14 mouse cellular contexts compared by ENCODE assay signal in genomic region chr17:15823215-15823614, GRCm38 (mm10). TPM values are rescaled to one million over a fixed set of nuclear protein-coding genes. Genes with fewer than 3 reads are reported as not detected.
DNase-seq lines count a peak whose midpoint lies in the region; ATAC-seq and TF ChIP-seq lines count a peak whose summit lies in the region.
"Had no signal": no experiment of that assay in that cellular context is flagged by ENCODE, and none has a peak within 500 bp of the region (broad histone marks: within the 10 kb centered on the region; RNA-seq: fewer than 3 reads in every experiment).

No protein-coding gene starts in this region.

- DNase-seq in kidney, adult 2 months: no peak
- no peak for DNase-seq in forebrain, embryonic 10.5 days (ENCODE audit: extremely low spot score, low spot score)
- DNase-seq in adrenal gland, postnatal 10 days: no peak
- DNase-seq in thymus, postnatal 10 days (ENCODE audit: low spot score in 2 of 2): no peak
- DNase-seq in right cerebral cortex, postnatal 10 days (ENCODE audit: low spot score in 2 of 2): no peak
- DNase-seq: gastrocnemius, postnatal 14 days; kidney, postnatal 14 days; lung, postnatal 10 days; thymus, adult 2 months had no signal

- peaks cover 13% of the 10 kb centered on the region; the same call in 1 of the 2 replicates for H3K36me3 ChIP-seq in kidney, embryonic 16.5 days (ENCODE audit: insufficient read depth, low read length)
- no peaks in the 10 kb centered on the region for H3K36me3 ChIP-seq in kidney, adult 2 months (ENCODE audit: control insufficient read depth, insufficient read depth, low read length)
- peaks cover 28% of the 10 kb centered on the region for H3K36me3 ChIP-seq in forebrain, embryonic 10.5 days (replicated peaks)
- H3K36me3 ChIP-seq in intestine, embryonic 16.5 days (ENCODE audit: control insufficient read depth, insufficient read depth, low read length): no peaks in the 10 kb centered on the region
- H3K36me3 ChIP-seq in neural tube, embryonic 13.5 days: peaks cover 25% of the 10 kb centered on the region

- no peaks in the 10 kb centered on the region for H3K9me3 ChIP-seq in kidney, embryonic 16.5 days (ENCODE audit: low read length)
- no peaks in the 10 kb centered on the region; the same call in 1 of the 2 replicates for H3K9me3 ChIP-seq in forebrain, embryonic 10.5 days
- H3K9me3 ChIP-seq in intestine, embryonic 16.5 days (ENCODE audit: control insufficient read depth, low read length): no peaks in the 10 kb centered on the region
- H3K9me3 ChIP-seq in neural tube, embryonic 13.5 days: no peaks in the 10 kb centered on the region

- H3K27ac ChIP-seq in kidney, embryonic 16.5 days (ENCODE audit: low read length): no peak overlapping the region
- no peak overlapping the region for H3K27ac ChIP-seq in kidney, adult 2 months (ENCODE audit: insufficient read depth, low read depth, low read length)
- H3K27ac ChIP-seq in forebrain, embryonic 10.5 days: no peak overlapping the region
- no peak overlapping the region for H3K27ac ChIP-seq in intestine, embryonic 16.5 days (ENCODE audit: low read length)
- H3K27ac ChIP-seq in neural tube, embryonic 13.5 days (replicated peaks): peak overlapping the region; percentile 97

- no peak for TF ChIP-seq CTCF in kidney, adult 2 months (conservative IDR thresholded peaks at IDR 0.05; ENCODE audit: insufficient read depth, insufficient read length, low read depth, low read length)

- no peak overlapping the region for H3K9ac ChIP-seq in kidney, embryonic 16.5 days (replicated peaks; ENCODE audit: low read length)
- H3K9ac ChIP-seq in intestine, embryonic 16.5 days (ENCODE audit: low read depth, low read length): no peak overlapping the region
- H3K9ac ChIP-seq in neural tube, embryonic 13.5 days: peak overlapping the region; percentile 99

- H3K27me3 ChIP-seq in kidney, embryonic 16.5 days (ENCODE audit: insufficient read depth, low read length): no peaks in the 10 kb centered on the region
- no peaks in the 10 kb centered on the region for H3K27me3 ChIP-seq in kidney, adult 2 months (replicated peaks; ENCODE audit: control insufficient read depth, insufficient read depth, low read length)
- peaks cover 3% of the 10 kb centered on the region; the same call in 1 of the 2 replicates for H3K27me3 ChIP-seq in forebrain, embryonic 10.5 days (ENCODE audit: poor library complexity, severe bottlenecking)
- no peaks in the 10 kb centered on the region for H3K27me3 ChIP-seq in intestine, embryonic 16.5 days (replicated peaks; ENCODE audit: control insufficient read depth, insufficient read depth, low read length)
- H3K27me3 ChIP-seq in neural tube, embryonic 13.5 days: no peaks in the 10 kb centered on the region
- H3K27me3 ChIP-seq: CH12.LX had no signal

- WGBS in kidney, embryonic 16.5 days: 38% methylated on average over 5 of the region's 5 CpGs
- WGBS in kidney, adult 2 months: 55% methylated on average over 5 of the region's 5 CpGs
- WGBS in forebrain, embryonic 10.5 days: 35% methylated on average over 5 of the region's 5 CpGs
- 46% methylated on average over 5 of the region's 5 CpGs for whole genome bisulfite sequencing in intestine, embryonic 16.5 days
- 10% methylated on average over 5 of the region's 5 CpGs for WGBS in neural tube, embryonic 13.5 days

- H3K4me1 ChIP-seq in kidney, embryonic 16.5 days (ENCODE audit: insufficient read depth, low read length): peaks cover 40% of the 10 kb centered on the region
- peaks cover 12% of the 10 kb centered on the region for H3K4me1 ChIP-seq in kidney, adult 2 months (ENCODE audit: control insufficient read depth, insufficient read depth, low read length)
- peaks cover 44% of the 10 kb centered on the region for H3K4me1 ChIP-seq in forebrain, embryonic 10.5 days
- H3K4me1 ChIP-seq in intestine, embryonic 16.5 days (ENCODE audit: control insufficient read depth, insufficient read depth, low read length): peaks cover 19% of the 10 kb centered on the region
- H3K4me1 ChIP-seq in neural tube, embryonic 13.5 days (replicated peaks): peaks cover 71% of the 10 kb centered on the region

- TF ChIP-seq POLR2A in kidney, adult 2 months (IDR thresholded peaks at IDR 0.05; ENCODE audit: low read depth, low read length): no peak

- no peak for ATAC-seq in kidney, embryonic 16.5 days (ENCODE audit: low FRiP score, low TSS enrichment)
- no peak for ATAC-seq in intestine, embryonic 16.5 days
- no peak for ATAC-seq in neural tube, embryonic 13.5 days (ENCODE audit: low read depth)
- ATAC-seq: activated CD4-positive, CD25-positive, alpha-beta regulatory T cell, adult 4 months had no signal

- H3K4me2 ChIP-seq in kidney, embryonic 16.5 days (replicated peaks; ENCODE audit: low read depth, low read length): peak overlapping the region; percentile 91
- H3K4me2 ChIP-seq in intestine, embryonic 16.5 days (ENCODE audit: low read depth, low read length): 0 out of 2 replicates have a peak overlapping the region, but pooled peaks have one; percentile 65
- peak overlapping the region; percentile 90 for H3K4me2 ChIP-seq in neural tube, embryonic 13.5 days

- no peak overlapping the region for H3K4me3 ChIP-seq in kidney, embryonic 16.5 days (ENCODE audit: low read length)
- H3K4me3 ChIP-seq in kidney, adult 2 months (ENCODE audit: insufficient read depth, low read depth, low read length): no peak overlapping the region
- H3K4me3 ChIP-seq in forebrain, embryonic 10.5 days: peak overlapping the region; percentile 95; the same call in 1 of the 2 replicates
- peak overlapping the region; percentile 99 for H3K4me3 ChIP-seq in intestine, embryonic 16.5 days (ENCODE audit: low read length)
- H3K4me3 ChIP-seq in neural tube, embryonic 13.5 days: peak overlapping the region; percentile 98

RNA-seq across cellular contexts. Expression of gene Rgmb, which starts 7.6 kb away (rescaled TPM):
- 10.1 and 12.2 TPM in 2 replicates for polyA plus RNA-seq in kidney, embryonic 16.5 days (2015; fragmentation: Nextera tagmentation; extraction: Ambion mirVana)
- polyA plus RNA-seq in kidney, adult 2 months (2012; rRNA removed): 13.8 and 16.2 TPM in 2 replicates
- 14.0 and 16.6 TPM in 2 replicates for polyA plus RNA-seq in forebrain, embryonic 10.5 days (2016; fragmentation: Nextera tagmentation; extraction: Ambion mirVana)
- polyA plus RNA-seq in intestine, embryonic 16.5 days (2015; fragmentation: Nextera tagmentation; extraction: Ambion mirVana): 17.8 and 24.8 TPM in 2 replicates
- 88.9 and 89.6 TPM in 2 replicates for polyA plus RNA-seq in neural tube, embryonic 13.5 days (2015; fragmentation: Nextera tagmentation; extraction: Ambion mirVana)
- 10 to 100 TPM; 21.7 to 26.4 TPM for total RNA-seq in adrenal gland, postnatal 10 days (2021)

Comparison
In these comparisons a context has a peak if more than half of its experiments do, and no peak if none do; other contexts are left out.
1. H3K4me3 ChIP-seq: peak in forebrain, embryonic 10.5 days (single experiment), intestine, embryonic 16.5 days (single experiment) and neural tube, embryonic 13.5 days (single experiment); none in kidney, embryonic 16.5 days (single experiment) and kidney, adult 2 months (single experiment).
2. Peak in every context shown above with its lines, with median percentiles within 50 percentile points of each other: H3K4me2 ChIP-seq.